Mouse (Mus musculus) CH12.LX (cell line): ENCODE measurements around the gene Ppm1l.

Experiments used
- BHLHE40 ChIP-seq: IDR thresholded peaks from 2 replicates; pipeline ENCODE4 v1.6.1; 2011; ENCODE audit warnings: mild to moderate bottlenecking, low read depth, low read length, improper control_type of control experiment
- CTCF ChIP-seq, 2 experiments: IDR thresholded peaks in 1 of 2; conservative IDR thresholded peaks in 1 of 2; 2 replicates each; pipeline ENCODE4 v1.5.1; 2011 to 2012; ENCODE audit warnings: low read depth in 2 of 2, low read length in 2 of 2, improper control_type of control experiment in 1 of 2, inconsistent platforms in 1 of 2, mild to moderate bottlenecking in 1 of 2, moderate library complexity in 1 of 2
- EP300 ChIP-seq: IDR thresholded peaks from 2 replicates; pipeline ENCODE4 v1.6.1; 2011; ENCODE audit warnings: low read length, improper control_type of control experiment
- JUN ChIP-seq: IDR thresholded peaks from 2 replicates; pipeline ENCODE4 v1.6.1; 2011; ENCODE audit warnings: low read depth, mild to moderate bottlenecking, low read length, improper control_type of control experiment, moderate library complexity; ENCODE audit not compliant: insufficient read depth
- MAFK ChIP-seq: IDR thresholded peaks from 2 replicates; pipeline ENCODE4 v1.6.1; 2011; ENCODE audit warnings: low read length, improper control_type of control experiment; ENCODE audit not compliant: insufficient replicate concordance
- MXI1 ChIP-seq: IDR thresholded peaks from 2 replicates; pipeline ENCODE4 v1.6.1; 2011; ENCODE audit warnings: mild to moderate bottlenecking, low read depth, low read length, improper control_type of control experiment
- MYC ChIP-seq: IDR thresholded peaks from 2 replicates; pipeline ENCODE4 v1.6.1; 2011; ENCODE audit warnings: low read depth, mild to moderate bottlenecking, improper control_type of control experiment, low read length
- NELFE ChIP-seq: IDR thresholded peaks from 2 replicates; pipeline ENCODE4 v1.6.1; 2011; ENCODE audit warnings: low read depth, low read length, improper control_type of control experiment
- POLR2A ChIP-seq: IDR thresholded peaks from 2 replicates; pipeline ENCODE4 v1.6.1; 2011; ENCODE audit warnings: low read depth, mild to moderate bottlenecking, improper control_type of control experiment, low read length
- POLR2AphosphoS2 ChIP-seq: IDR thresholded peaks from 2 replicates; pipeline ENCODE4 v1.6.1; 2011; ENCODE audit warnings: low read depth, low read length, improper control_type of control experiment
- RCOR1 ChIP-seq: conservative IDR thresholded peaks from 2 replicates; pipeline ENCODE4 v1.6.1; 2012; ENCODE audit warnings: low read depth, mild to moderate bottlenecking, inconsistent platforms, low read length, improper control_type of control experiment
- USF1 ChIP-seq: IDR thresholded peaks from 2 replicates; pipeline ENCODE4 v1.6.1; 2014; ENCODE audit warnings: low read depth, mild to moderate bottlenecking, inconsistent platforms, low read length, improper control_type of control experiment
- USF2 ChIP-seq: conservative IDR thresholded peaks from 2 replicates; pipeline ENCODE4 v1.6.1; 2011; ENCODE audit warnings: low read depth, low read length, improper control_type of control experiment
- ZC3H11A ChIP-seq: IDR thresholded peaks from 2 replicates; pipeline ENCODE4 v1.6.1; 2012; ENCODE audit warnings: low read depth, mild to moderate bottlenecking, inconsistent platforms, low read length, improper control_type of control experiment

DNA sequence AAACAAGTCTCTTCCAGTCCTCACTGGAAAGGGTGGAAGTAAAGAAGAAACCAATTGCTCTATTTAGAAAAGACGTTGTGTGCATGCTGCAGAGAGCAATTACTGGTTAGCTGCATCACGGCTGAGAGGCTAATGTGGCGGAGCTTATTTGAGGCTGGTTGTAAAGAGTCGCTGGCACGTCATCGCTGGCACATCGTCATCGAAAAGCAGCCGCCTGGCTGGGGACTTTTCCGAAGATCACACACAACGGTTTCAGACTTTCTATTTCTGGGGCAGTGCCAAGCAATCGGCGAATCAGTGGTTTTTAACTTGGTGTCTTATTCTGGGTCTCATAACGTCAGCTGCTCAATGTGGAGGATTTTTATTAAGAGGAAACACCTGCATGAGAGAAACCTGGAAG lies 26.8 kb upstream of the Ppm1l start:
- no peak for TF ChIP-seq CTCF (conservative IDR thresholded peaks at IDR 0.05 in 1 of 2, IDR thresholded peaks at IDR 0.05 in 1 of 2; ENCODE audit: low read depth in 2 of 2, low read length in 2 of 2)
- no peak for TF ChIP-seq USF1
- TF ChIP-seq NELFE = no peak
- TF ChIP-seq MXI1 = no peak
- no peak for TF ChIP-seq ZC3H11A
- no peak for TF ChIP-seq USF2
- TF ChIP-seq BHLHE40 = no peak; the same call in 1 of the 2 replicates
- no peak for TF ChIP-seq JUN
- TF ChIP-seq EP300 = 0 out of 2 replicates have a peak, but pooled peaks have one; percentile 15
- TF ChIP-seq MAFK = no peak
- no peak for TF ChIP-seq POLR2A
- TF ChIP-seq MYC = no peak
- TF ChIP-seq POLR2AphosphoS2 = no peak
- no peak for TF ChIP-seq RCOR1
